Mouse (Mus musculus) c-Kit-positive CD71-positive TER-119-negative erythroid progenitor cells, embryonic 14.5 days (primary cell): Measurements from ENCODE around the gene Ifi27l2b.
"Not testable (repeated sequence)": the region's sequence is repeated elsewhere in the genome, so short reads cannot be mapped to it uniquely, and the experiment has no call there.

ENCODE experiments used
- DNase-seq: peaks from one replicate; pipeline ENCODE4 v3.0.0-alpha.2; 2013; ENCODE audit warnings: low read depth

Ifi27l2b gene

GRCm38 (mm10) chr12:103457140-103457539, at the start of gene Ifi27l2b:
Ifi27l2b (minus strand) TSS chr12:103457223.
- DNase-seq = no peak

- no peak for DNase-seq
These were observed 47.4 kb upstream of the Ifi27l2b start for GRCm38 (mm10) chr12:103504402-103504801.

DNA sequence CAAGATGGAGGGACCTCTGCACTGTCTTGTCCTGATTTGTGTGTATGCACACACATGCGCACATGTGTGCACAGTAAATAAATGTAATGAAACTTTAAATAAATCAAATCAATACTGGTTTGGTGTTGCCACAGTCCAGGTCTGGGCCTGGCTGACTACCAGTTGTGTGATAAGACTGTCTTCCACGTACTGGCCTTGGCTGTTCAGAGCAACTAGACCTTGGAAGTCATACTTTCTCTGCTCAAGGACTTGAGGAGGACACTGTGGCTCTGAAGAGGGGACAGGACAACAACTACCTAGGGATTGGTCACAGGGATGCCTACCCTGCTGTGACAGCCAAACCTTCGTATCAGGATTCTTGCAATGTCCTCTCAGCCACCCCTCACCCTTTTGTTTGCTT, 46.3 kb upstream of the Ifi27l2b start:
- DNase-seq = no peak

- no peak for DNase-seq
These were observed 42.2 kb upstream of the Ifi27l2b start for GRCm38 (mm10) chr12:103499261-103499660.

DNA sequence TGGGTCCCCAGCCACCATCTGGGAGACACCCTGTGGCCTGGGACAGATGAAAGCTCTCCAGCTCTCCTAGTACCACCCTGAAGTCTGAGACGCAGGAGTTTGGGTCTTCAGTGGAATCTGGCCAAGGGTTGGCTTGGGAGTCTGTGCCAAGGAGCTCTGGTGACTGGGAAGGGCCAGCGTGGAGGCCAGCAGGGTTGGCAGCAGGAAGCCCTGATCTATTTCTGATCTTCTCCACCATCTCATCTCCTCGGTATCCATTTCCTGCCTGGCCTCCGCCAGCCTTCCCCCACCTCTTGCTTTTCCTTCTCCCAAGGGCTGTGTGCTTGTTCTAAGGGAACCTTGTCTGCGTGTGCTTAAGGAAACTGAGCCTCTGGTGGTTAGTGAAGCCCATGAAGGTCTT, 41.7 kb upstream of the Ifi27l2b start:
- DNase-seq = no peak

GRCm38 (mm10) chr12:103494486-103494885, 37.5 kb upstream of the Ifi27l2b start:
- peak; percentile 38 for DNase-seq

GRCm38 (mm10) chr12:103492767-103493166, 35.7 kb upstream of the Ifi27l2b start:
- peak; percentile 57 for DNase-seq

DNA sequence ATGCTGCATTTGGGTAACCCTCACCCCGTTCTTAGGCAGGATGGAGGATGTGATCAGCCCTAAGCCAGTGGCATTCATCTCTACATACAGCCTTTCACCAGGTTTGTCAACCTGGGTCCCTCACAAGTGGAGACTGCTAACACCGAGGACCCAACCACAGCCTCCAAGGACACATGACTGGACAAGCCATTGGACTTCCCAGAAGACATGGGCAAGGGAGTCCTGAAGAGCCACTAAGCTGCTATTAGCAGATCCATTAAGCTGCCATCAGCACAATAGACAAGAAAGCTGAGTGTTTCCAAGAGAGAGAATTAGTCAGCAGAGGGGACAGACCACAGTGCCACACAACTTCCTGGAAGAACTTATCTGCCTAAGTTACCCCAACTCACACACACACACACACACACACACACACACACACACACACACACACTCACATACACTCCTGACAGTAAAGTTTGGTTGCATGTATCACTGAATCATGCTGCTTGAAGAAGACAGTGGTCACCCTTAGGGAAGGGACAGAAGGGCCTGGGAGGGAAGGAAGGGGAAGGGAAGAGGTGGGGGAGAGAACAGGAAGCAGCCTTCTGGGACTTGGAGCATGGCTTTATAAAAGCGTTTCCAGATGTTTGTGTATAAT, 34.2 kb upstream of the Ifi27l2b start:
- DNase-seq = no peak

- no peak for DNase-seq
These were observed 30.7 kb upstream of the Ifi27l2b start for GRCm38 (mm10) chr12:103487750-103488149.

GRCm38 (mm10) chr12:103487276-103487675, 30.3 kb upstream of the Ifi27l2b start:
- DNase-seq = no peak

DNA sequence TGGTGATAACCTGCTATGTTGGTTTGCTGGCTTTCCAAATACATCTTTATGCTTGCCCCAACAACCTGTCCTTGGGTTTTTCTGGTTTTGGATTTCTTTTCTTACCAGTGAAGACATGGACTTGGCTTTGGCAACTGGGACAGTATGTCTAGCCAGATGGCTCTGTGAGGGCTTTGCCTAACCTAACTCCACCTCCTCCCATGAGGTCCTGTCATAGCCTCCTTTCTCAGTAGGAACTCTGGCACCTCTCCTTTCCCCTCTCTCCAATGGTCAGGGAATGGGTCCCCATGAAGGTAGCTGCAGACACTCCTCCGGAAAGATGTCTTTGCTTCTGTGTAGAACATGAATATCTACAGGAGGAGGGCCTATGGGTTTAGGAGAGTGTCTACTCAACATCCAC, 29.7 kb upstream of the Ifi27l2b start:
- DNase-seq = no peak

GRCm38 (mm10) chr12:103484200-103484972, 27.4 kb upstream of the Ifi27l2b start:
- not testable (repeated sequence) for DNase-seq

- no peak for DNase-seq
These were observed 25.8 kb upstream of the Ifi27l2b start for GRCm38 (mm10) chr12:103482781-103483180.

- DNase-seq = no peak
These were observed 24.6 kb upstream of the Ifi27l2b start for GRCm38 (mm10) chr12:103481671-103482070.

DNA sequence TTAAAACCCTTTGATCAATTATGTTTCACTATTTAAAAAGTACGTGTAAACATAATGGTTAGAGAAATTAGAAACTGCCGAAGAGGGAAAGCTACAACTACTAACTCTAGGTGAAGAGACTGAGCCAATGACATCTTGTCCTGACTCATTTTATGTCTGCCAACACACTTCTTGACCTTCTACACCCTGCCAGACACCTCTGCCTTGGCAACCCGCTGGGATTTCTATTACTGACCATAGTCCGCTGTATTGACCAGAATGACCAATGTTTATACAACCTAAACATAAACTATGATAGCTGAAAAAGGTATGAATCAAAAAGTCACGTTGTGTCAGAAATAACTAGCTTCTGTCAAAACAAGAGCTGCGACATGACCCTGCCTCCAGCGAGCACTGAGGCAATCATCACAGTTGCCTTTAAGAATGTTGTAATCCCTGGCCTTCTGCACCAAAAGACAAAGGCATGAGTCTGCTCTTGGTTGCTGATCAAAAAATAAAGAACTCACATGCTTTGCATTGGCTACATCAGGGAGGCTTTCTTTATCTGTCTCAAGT, 20.5 kb upstream of the Ifi27l2b start:
- no peak for DNase-seq

- no peak for DNase-seq
These were observed 19.9 kb upstream of the Ifi27l2b start for GRCm38 (mm10) chr12:103476779-103477389.

- DNase-seq = no peak
These were observed 17.5 kb upstream of the Ifi27l2b start for GRCm38 (mm10) chr12:103474481-103474880.

- not testable (repeated sequence) for DNase-seq
These were observed 296 bp downstream of the Ifi27l2b start for GRCm38 (mm10) chr12:103456727-103457126.

GRCm38 (mm10) chr12:103453361-103453760, 3.7 kb downstream of the Ifi27l2b start:
- DNase-seq = no peak

DNA sequence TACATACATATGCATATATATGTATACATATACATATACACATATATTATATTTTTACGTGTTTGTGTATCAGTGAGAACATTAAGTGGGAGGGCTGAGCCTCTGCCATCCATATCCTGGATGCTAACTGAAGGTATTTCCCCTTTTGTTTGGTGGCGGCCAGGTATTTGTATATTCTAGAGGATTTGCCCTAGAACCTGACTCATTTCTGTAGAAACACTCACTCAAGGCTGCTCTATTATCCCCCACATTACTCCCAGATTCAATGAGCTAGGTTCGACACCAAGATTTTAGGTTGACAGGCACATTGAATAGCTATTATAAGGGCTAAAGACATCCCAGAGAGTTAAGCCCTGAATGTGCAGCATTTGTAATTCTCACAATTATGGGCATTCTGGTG, 12.0 kb downstream of the Ifi27l2b start:
- DNase-seq = no peak

GRCm38 (mm10) chr12:103444261-103444660, 12.8 kb downstream of the Ifi27l2b start:
- DNase-seq = not testable (repeated sequence)

GRCm38 (mm10) chr12:103443524-103443923, 13.5 kb downstream of the Ifi27l2b start, which contains the start of gene Ifi27l2a:
Ifi27l2a (minus strand) TSS chr12:103443680.
- no peak for DNase-seq

- no peak for DNase-seq
These were observed 19.4 kb downstream of the Ifi27l2b start for GRCm38 (mm10) chr12:103437601-103438000.
